Mouse (Mus musculus) small intestine, adult 10 weeks (tissue): ENCODE data around the gene Dhrs7b. TPM values are rescaled to one million over a fixed set of nuclear protein-coding genes. Genes with fewer than 3 reads are reported as not detected.

ENCODE experiments used
- polyA plus RNA-seq: library from polyadenylated mRNA; stranded (reverse); fragments of 350-450 nt; fragmentation: Illumina TruSeq; extraction: RNeasy Lipid Tissue Mini Kit (QIAGEN cat#74804); gene quantifications from one replicate; pipeline ENCODE4 v1.2.3, GENCODE M21; 2014; ENCODE audit warnings: low replicate concordance

Gene Dhrs7b
- 3.8 TPM for polyA plus RNA-seq

GRCm38 (mm10) chr11:60830433-60831052, at the start of gene Dhrs7b:
Gene Dhrs7b (plus strand): TSS chr11:60830631.

DNA sequence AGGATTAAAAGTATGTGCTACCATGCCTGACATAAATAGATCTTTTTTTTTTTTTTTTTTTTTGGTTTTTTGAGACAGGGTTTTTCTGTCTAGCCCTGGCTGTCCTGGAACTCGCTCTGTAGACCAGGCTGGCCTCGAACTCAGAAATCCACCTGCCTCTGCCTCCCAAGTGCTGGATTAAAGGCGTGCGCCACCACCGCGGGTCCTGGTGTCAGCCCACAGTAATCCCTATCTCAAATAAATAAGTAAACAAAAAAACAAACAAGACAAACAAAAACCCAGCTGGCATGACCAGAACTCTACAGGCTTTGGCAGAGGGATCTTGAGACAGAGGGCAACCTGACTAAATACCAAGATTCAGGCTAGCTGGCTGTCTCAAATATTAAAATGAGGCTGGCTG, 18.8 kb upstream of the Dhrs7b start, which contains the start of gene Shmt1:
TSS of gene Shmt1 (minus strand) at position 101 of the 400 bp plus-strand sequence.

DNA sequence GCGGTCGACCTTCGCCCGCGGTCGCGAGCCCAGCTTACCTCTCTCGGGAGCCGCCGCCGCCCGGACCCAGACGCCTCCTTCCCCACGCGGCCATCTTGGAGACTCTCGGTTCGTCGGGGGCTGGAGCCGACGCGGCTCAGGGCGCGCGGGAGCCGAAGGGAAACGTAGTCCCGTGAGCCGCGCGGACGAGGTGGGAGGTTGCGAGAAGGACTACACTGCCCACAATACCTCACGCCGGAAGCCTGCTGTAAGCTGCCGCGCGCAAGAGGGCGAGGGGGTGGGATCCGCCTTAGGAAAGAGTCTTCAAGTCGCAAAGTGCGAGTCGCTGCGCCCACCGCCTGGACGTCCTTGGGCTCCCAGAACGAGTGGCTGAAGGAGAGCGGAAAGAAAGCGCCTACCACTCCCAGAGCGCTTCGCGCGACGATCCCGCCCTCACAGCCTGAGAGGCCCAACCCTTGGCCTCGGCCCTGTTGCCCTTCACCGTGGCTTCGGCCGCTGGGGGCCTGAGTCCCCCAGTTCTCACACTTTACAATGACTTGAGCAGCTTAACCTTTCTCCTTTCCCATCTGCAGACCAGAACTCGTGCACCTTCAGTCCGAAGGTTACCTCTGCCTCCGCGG, 48.4 kb downstream of the Dhrs7b start, which contains the start of gene Tmem11:
TSS of gene Tmem11 (minus strand) at position 598 of the 620 bp plus-strand sequence.

Other genes with a start within 250 kb of the Dhrs7b start
- gene Llgl1, start 130.9 kb upstream of the Dhrs7b start, polyA plus RNA-seq = not detected
- gene Flii, start 103.4 kb upstream of the Dhrs7b start, polyA plus RNA-seq = 3.9 TPM
- gene Mief2, start 102.2 kb upstream of the Dhrs7b start, polyA plus RNA-seq = 0.15 TPM
- 2.4 TPM for gene Top3a, start 53.3 kb upstream of the Dhrs7b start, polyA plus RNA-seq
- gene Smcr8, start 53.1 kb upstream of the Dhrs7b start, polyA plus RNA-seq = 7.8 TPM
- gene Shmt1, start 18.9 kb upstream of the Dhrs7b start, polyA plus RNA-seq = 16.9 TPM
- gene Tmem11, start 48.6 kb downstream of the Dhrs7b start, polyA plus RNA-seq = 7.2 TPM
- 0.33 TPM for gene Natd1, start 84.1 kb downstream of the Dhrs7b start, polyA plus RNA-seq
- gene Map2k3, start 101.4 kb downstream of the Dhrs7b start, polyA plus RNA-seq = 9.4 TPM
- gene Kcnj12, start 191.9 kb downstream of the Dhrs7b start, polyA plus RNA-seq = not detected